Mouse (Mus musculus): ENCODE measurements around the gene Eif1ad.

DNA sequence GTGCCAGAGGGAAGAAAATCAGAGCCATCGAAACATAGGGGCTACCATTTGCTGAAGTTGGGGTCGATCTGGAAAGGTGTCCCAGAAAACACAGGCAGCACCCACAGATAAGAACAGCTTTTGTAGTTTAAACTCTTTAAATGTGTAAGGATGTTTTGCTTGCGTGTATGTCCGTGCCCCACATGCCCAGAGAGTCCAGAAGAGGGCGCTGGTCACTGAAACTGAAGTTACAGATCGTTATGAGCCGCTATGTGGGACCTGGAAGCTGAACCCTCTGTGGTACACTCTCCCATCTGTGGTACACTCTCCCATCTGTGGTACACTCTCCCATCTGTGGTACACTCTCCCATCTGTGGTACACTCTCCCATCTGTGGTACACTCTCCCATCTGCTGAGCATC is 40.6 kb downstream of the Eif1ad start:
- peak; percentile 29; the same call in 1 of the 2 replicates for TF ChIP-seq CTCF (IDR thresholded peaks at IDR 0.05; ENCODE audit: low read depth, low read length)
- no peak for TF ChIP-seq TAL1 (conservative IDR thresholded peaks at IDR 0.05; ENCODE audit: low read depth, low read length)
- no peak for TF ChIP-seq POLR2AphosphoS5 (IDR thresholded peaks at IDR 0.05; ENCODE audit: insufficient replicate concordance, low read depth, low read length)
